Mouse (Mus musculus) liver, postnatal 0 days (tissue): Measurements from ENCODE around the gene Foxb1. TPM values are rescaled to one million over a fixed set of nuclear protein-coding genes. Genes with fewer than 3 reads are reported as not detected.

ENCODE experiments used
- ATAC-seq: fragments of 200-750 bp; cut with Nextera tagmentation; 2 replicates; pipeline ENCODE4 v1.8.0; 2017; ENCODE audit warnings: mild to moderate bottlenecking, moderate library complexity
- DNase-seq: peaks from one replicate; pipeline ENCODE4 v3.0.0-alpha.2; 2016
- H3K27ac ChIP-seq: fragments of 300-500 bp; sonication (generic); 2 replicates; pipeline ENCODE4 v1.5.1; 2014; ENCODE audit warnings: antibody characterized with exemption, moderate library complexity, mild to moderate bottlenecking, low read depth
- H3K27me3 ChIP-seq: fragments of 300-500 bp; sonication (generic); 2 replicates; pipeline ENCODE4 v1.6.1; 2014; ENCODE audit warnings: low read length, control low read depth, mixed read lengths; ENCODE audit not compliant: insufficient read depth
- H3K36me3 ChIP-seq: fragments of 300-500 bp; sonication (generic); replicated peaks from 2 replicates; pipeline ENCODE4 v1.6.1; 2014; ENCODE audit warnings: mild to moderate bottlenecking, control low read depth, low read length, moderate library complexity, mixed read lengths; ENCODE audit not compliant: insufficient read depth
- H3K4me1 ChIP-seq: fragments of 300-500 bp; sonication (generic); 2 replicates; pipeline ENCODE4 v1.6.1; 2014; ENCODE audit warnings: antibody characterized with exemption, mild to moderate bottlenecking, control low read depth; ENCODE audit not compliant: insufficient read depth
- H3K4me2 ChIP-seq: fragments of 300-500 bp; sonication (generic); 2 replicates; pipeline ENCODE4 v1.6.1; 2014; ENCODE audit warnings: low read depth, mild to moderate bottlenecking, low read length, moderate library complexity, mixed read lengths
- H3K4me3 ChIP-seq: fragments of 300-500 bp; sonication (generic); 2 replicates; pipeline ENCODE4 v1.5.1; 2014; ENCODE audit warnings: low read depth, low read length
- H3K9ac ChIP-seq: fragments of 300-500 bp; sonication (generic); replicated peaks from 2 replicates; pipeline ENCODE4 v1.6.1; 2014; ENCODE audit warnings: mild to moderate bottlenecking, moderate library complexity
- H3K9me3 ChIP-seq: fragments of 300-500 bp; sonication (generic); 2 replicates; pipeline ENCODE4 v1.6.1; 2016; ENCODE audit warnings: mild to moderate bottlenecking, control low read depth, low read length, mixed read lengths
- CTCF ChIP-seq: sonication (generic); IDR thresholded peaks from 2 replicates; pipeline ENCODE4 v1.5.1; 2016; ENCODE audit warnings: antibody characterized with exemption, low read depth
- EP300 ChIP-seq: IDR thresholded peaks from 2 replicates; pipeline ENCODE4 v1.6.1; 2016; ENCODE audit warnings: antibody characterized with exemption, low read depth, mild to moderate bottlenecking
- WGBS: fragments of 180-500 bp; shearing (Covaris S2); extraction: QIAGEN DNeasy Blood & Tissue Kit; methylation state at CpG from one replicate; pipeline ENCODE4 v1.1.7; 2014; ENCODE audit not compliant: insufficient replicate concordance; 5-methylcytosine and 5-hydroxymethylcytosine counted together
- polyA plus RNA-seq: library from polyadenylated mRNA; unstranded; fragments of >200 nt; fragmentation: Nextera tagmentation; extraction: Ambion mirVana; gene quantifications from 2 replicates; pipeline ENCODE4 v1.2.1, GENCODE M21; 2015

Foxb1 gene
- polyA plus RNA-seq, 1 experiment from 2014 or later: not detected

- 95% methylated on average over 1 of the region's 1 CpGs for WGBS
- H3K9me3 ChIP-seq: no peaks in the 10 kb centered on the region
- H3K4me2 ChIP-seq: no peak overlapping the region
- no peaks in the 10 kb centered on the region for H3K27me3 ChIP-seq
- no peak overlapping the region for H3K4me3 ChIP-seq
- H3K4me1 ChIP-seq: no peaks in the 10 kb centered on the region
- no peak for DNase-seq
- no peak for TF ChIP-seq EP300
- peak; percentile 34 for TF ChIP-seq CTCF
- no peak overlapping the region for H3K27ac ChIP-seq
- ATAC-seq: no peak
- no peaks in the 10 kb centered on the region for H3K36me3 ChIP-seq
- no peak overlapping the region for H3K9ac ChIP-seq
These were observed 12.8 kb downstream of the Foxb1 start for GRCm38 (mm10) chr9:69747971-69748370.

GRCm38 (mm10) chr9:69728736-69729135 lies 32.0 kb downstream of the Foxb1 start:
- Histone ChIP-seq H3K4me1 (no peaks in the 10 kb centered on the region), H3K9ac (no peak overlapping the region), H3K4me2 (no peak overlapping the region), H3K4me3 (no peak overlapping the region), H3K27ac (no peak overlapping the region), H3K27me3 (no peaks in the 10 kb centered on the region), H3K9me3 (0 out of 2 replicates have a peak, but pooled peaks cover 3% of the 10 kb centered on the region), H3K36me3 (no peaks in the 10 kb centered on the region)
- TF ChIP-seq CTCF (no peak), EP300 (no peak)
- 41% methylated on average over 5 of the region's 5 CpGs for WGBS
- no peak for DNase-seq
- ATAC-seq: no peak

- ATAC-seq: peak; percentile 43; the same call in 1 of the 2 replicates
These were observed 42.3 kb downstream of the Foxb1 start for GRCm38 (mm10) chr9:69718431-69718830.

GRCm38 (mm10) chr9:69716364-69716763 lies 44.4 kb downstream of the Foxb1 start:
- 25% methylated on average over 4 of the region's 4 CpGs for WGBS
- peaks cover 8% of the 10 kb centered on the region for H3K4me1 ChIP-seq
- ATAC-seq (no peak), DNase-seq (no peak)
- H3K9ac ChIP-seq: no peak overlapping the region
- no peak overlapping the region for H3K4me2 ChIP-seq
- TF ChIP-seq CTCF: no peak
- TF ChIP-seq EP300: no peak
- H3K27me3 ChIP-seq: no peaks in the 10 kb centered on the region
- no peak overlapping the region for H3K4me3 ChIP-seq
- H3K27ac ChIP-seq: no peak overlapping the region
- no peaks in the 10 kb centered on the region for H3K36me3 ChIP-seq
- H3K9me3 ChIP-seq: no peaks in the 10 kb centered on the region

More at GRCm38 (mm10) chr9:69718431-69718830, 42.3 kb downstream of the Foxb1 start:
- WGBS: 73% methylated on average over 9 of the region's 9 CpGs
- H3K4me1 ChIP-seq: peaks cover 8% of the 10 kb centered on the region
- H3K36me3 ChIP-seq: no peaks in the 10 kb centered on the region
- no peak for DNase-seq
- H3K4me2 ChIP-seq: no peak overlapping the region
- no peak overlapping the region for H3K9ac ChIP-seq
- no peaks in the 10 kb centered on the region for H3K9me3 ChIP-seq
- H3K4me3 ChIP-seq: no peak overlapping the region
- TF ChIP-seq CTCF (no peak), EP300 (no peak)
- no peaks in the 10 kb centered on the region for H3K27me3 ChIP-seq
- H3K27ac ChIP-seq: no peak overlapping the region

GRCm38 (mm10) chr9:69715445-69715844 lies 45.3 kb downstream of the Foxb1 start:
- H3K27me3 ChIP-seq: no peaks in the 10 kb centered on the region
- peak overlapping the region; percentile 30 for H3K4me2 ChIP-seq
- DNase-seq: peak; percentile 29
- no peak overlapping the region for H3K9ac ChIP-seq
- no peak for TF ChIP-seq CTCF
- no peak for TF ChIP-seq EP300
- no peaks in the 10 kb centered on the region for H3K9me3 ChIP-seq
- peaks cover 8% of the 10 kb centered on the region for H3K4me1 ChIP-seq
- peak overlapping the region; percentile 41; the same call in 1 of the 2 replicates for H3K27ac ChIP-seq
- peak; percentile 76 for ATAC-seq
- no peaks in the 10 kb centered on the region for H3K36me3 ChIP-seq
- WGBS: 4% methylated on average over 12 of the region's 12 CpGs
- no peak overlapping the region for H3K4me3 ChIP-seq

GRCm38 (mm10) chr9:69714346-69714745 lies 46.4 kb downstream of the Foxb1 start:
- no peak overlapping the region for H3K4me2 ChIP-seq
- H3K9me3 ChIP-seq: no peaks in the 10 kb centered on the region
- DNase-seq: no peak
- WGBS: 61% methylated on average over 7 of the region's 7 CpGs
- TF ChIP-seq CTCF (no peak), EP300 (no peak)
- H3K27me3 ChIP-seq: no peaks in the 10 kb centered on the region
- no peaks in the 10 kb centered on the region for H3K36me3 ChIP-seq
- H3K4me3 ChIP-seq: no peak overlapping the region
- H3K27ac ChIP-seq: no peak overlapping the region
- no peak overlapping the region for H3K9ac ChIP-seq
- peaks cover 8% of the 10 kb centered on the region for H3K4me1 ChIP-seq
- no peak for ATAC-seq
